Mouse (Mus musculus) urinary bladder, adult 18-20 months (tissue): Measurements from ENCODE around the gene Rgs6.

ENCODE experiments used
- DNase-seq, 2 experiments: peaks; one replicate each; pipeline ENCODE4 v3.0.0; 2022; ENCODE audit warnings: low spot score in 2 of 2, mixed read lengths in 2 of 2

Gene Rgs6

GRCm38 (mm10) chr12:82972661-82973060, 384.6 kb downstream of the Rgs6 start:
- no peak for DNase-seq

- no peak for DNase-seq
Measured at GRCm38 (mm10) chr12:82973771-82974170, 385.7 kb downstream of the Rgs6 start.

- DNase-seq = no peak
Measured at GRCm38 (mm10) chr12:82978275-82978674, 390.2 kb downstream of the Rgs6 start.

GRCm38 (mm10) chr12:82982716-82983115, 394.6 kb downstream of the Rgs6 start:
- no peak for DNase-seq

GRCm38 (mm10) chr12:82985300-82985699, 397.2 kb downstream of the Rgs6 start:
- DNase-seq = no peak

- no peak for DNase-seq
Measured at GRCm38 (mm10) chr12:82987661-82988060, 399.6 kb downstream of the Rgs6 start.

- DNase-seq = no peak
Measured at GRCm38 (mm10) chr12:82993905-82994304, 405.8 kb downstream of the Rgs6 start.

- no peak for DNase-seq
Measured at GRCm38 (mm10) chr12:82996775-82997174, 408.7 kb downstream of the Rgs6 start.

- DNase-seq = peak in 1 of 2 experiments; percentile 15
Measured at GRCm38 (mm10) chr12:82998682-82999332, 410.7 kb downstream of the Rgs6 start.

- DNase-seq = peak in 1 of 2 experiments; percentile 4
Measured at GRCm38 (mm10) chr12:82999333-83000032, 411.4 kb downstream of the Rgs6 start.

GRCm38 (mm10) chr12:83000033-83000570, 412.0 kb downstream of the Rgs6 start:
- no peak for DNase-seq

- DNase-seq = no peak
Measured at GRCm38 (mm10) chr12:83000957-83001356, 412.9 kb downstream of the Rgs6 start.

GRCm38 (mm10) chr12:83004014-83004682, 416.1 kb downstream of the Rgs6 start:
- no peak for DNase-seq

GRCm38 (mm10) chr12:83011056-83011565, 423.0 kb downstream of the Rgs6 start:
- DNase-seq = no peak

- no peak for DNase-seq
Measured at GRCm38 (mm10) chr12:83013918-83014691, 426.0 kb downstream of the Rgs6 start.

GRCm38 (mm10) chr12:83014848-83015247, 426.8 kb downstream of the Rgs6 start:
- no peak for DNase-seq

- DNase-seq = no peak
Measured at GRCm38 (mm10) chr12:83015366-83015765, 427.3 kb downstream of the Rgs6 start.

- DNase-seq = no peak
Measured at GRCm38 (mm10) chr12:83016486-83016885, 428.4 kb downstream of the Rgs6 start.

GRCm38 (mm10) chr12:83018005-83018404, 429.9 kb downstream of the Rgs6 start:
- peak; percentile 40 to 65 for DNase-seq

- DNase-seq = no peak
Measured at GRCm38 (mm10) chr12:83026985-83027384, 438.9 kb downstream of the Rgs6 start.

GRCm38 (mm10) chr12:83033171-83033835, 445.2 kb downstream of the Rgs6 start:
- DNase-seq = no peak
